Mouse (Mus musculus) cortical plate, adult 2 months (tissue): ENCODE measurements around the gene Gm49396.

Experiments used
- CTCF ChIP-seq: fragments of 200-500 bp; IDR thresholded peaks from 2 replicates; pipeline ENCODE4 v1.5.1; 2011; ENCODE audit warnings: mild to moderate bottlenecking, control low read depth, low read length; ENCODE audit not compliant: insufficient read depth; ENCODE audit errors: extremely low read depth
- POLR2A ChIP-seq: fragments of 200-500 bp; IDR thresholded peaks from 2 replicates; pipeline ENCODE4 v1.6.1; 2011; ENCODE audit warnings: mild to moderate bottlenecking, low read length, control low read depth; ENCODE audit not compliant: insufficient read depth; ENCODE audit errors: extremely low read depth

DNA sequence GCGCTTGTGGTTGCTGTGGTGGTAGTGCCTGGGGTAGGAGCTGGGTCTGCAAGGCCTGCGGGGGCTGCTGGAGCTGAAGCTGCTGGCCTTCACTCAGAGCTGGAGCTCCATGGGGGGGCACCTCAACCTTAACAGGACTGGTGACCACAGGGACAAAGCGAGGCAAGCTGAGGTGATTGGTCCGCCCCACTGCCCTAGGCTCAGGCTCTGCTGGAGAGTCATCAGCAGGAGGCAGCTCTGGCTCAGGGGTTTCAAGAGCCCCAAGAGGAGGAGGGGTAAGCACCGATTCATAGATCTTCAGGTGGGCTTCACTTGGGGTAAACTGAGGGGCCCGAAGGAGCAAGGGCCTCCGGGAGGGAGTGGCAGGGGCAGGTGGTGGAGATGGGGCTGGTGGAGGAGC is 22.0 kb downstream of the Gm49396 start:
- TF ChIP-seq POLR2A (no peak), CTCF (no peak)
